Mouse (Mus musculus) myocyte (in vitro differentiated cells): ENCODE measurements around the gene Csnk1e. TPM values are rescaled to one million over a fixed set of nuclear protein-coding genes. Genes with fewer than 3 reads are reported as not detected.

Experiments
- H3K27me3 ChIP-seq: one replicate; pipeline ENCODE4 v1.6.1; 2011; ENCODE audit not compliant: control insufficient read depth, insufficient read depth, insufficient read length
- H3K36me3 ChIP-seq: one replicate; pipeline ENCODE4 v1.6.1; 2011; ENCODE audit not compliant: control insufficient read depth, insufficient read depth
- H3K4me2 ChIP-seq: one replicate; pipeline ENCODE4 v1.6.1; 2011; ENCODE audit warnings: low read depth, control low read depth
- H3K4me3 ChIP-seq: one replicate; pipeline ENCODE4 v1.5.1; 2011; ENCODE audit warnings: mild to moderate bottlenecking, control low read depth, moderate library complexity
- H3K79me2 ChIP-seq: one replicate; pipeline ENCODE4 v1.6.1; 2011; ENCODE audit not compliant: control insufficient read depth, insufficient read depth
- H3ac ChIP-seq: one replicate; pipeline ENCODE4 v1.6.1; 2011; ENCODE audit not compliant: control insufficient read depth, insufficient read length
- CEBPB ChIP-seq: IDR thresholded peaks from 2 replicates; pipeline ENCODE4 v1.6.1; 2011; ENCODE audit warnings: mild to moderate bottlenecking, moderate library complexity; ENCODE audit not compliant: poor library complexity, insufficient read depth, severe bottlenecking
- E2F4 ChIP-seq: IDR thresholded peaks from one replicate; pipeline ENCODE4 v1.6.1; 2011; ENCODE audit warnings: mild to moderate bottlenecking, control low read depth, moderate library complexity; ENCODE audit not compliant: insufficient read depth
- MAX ChIP-seq: IDR thresholded peaks from one replicate; pipeline ENCODE4 v1.6.1; 2011; ENCODE audit warnings: low read depth, mild to moderate bottlenecking, control low read depth
- MYOD1 ChIP-seq, 3 experiments: IDR thresholded peaks; one replicate each; pipeline ENCODE4 v1.6.1; 2011; ENCODE audit warnings: control low read depth in 2 of 3, low read depth in 2 of 3, mild to moderate bottlenecking in 2 of 3, moderate library complexity in 1 of 3; ENCODE audit not compliant: insufficient read length in 2 of 3, control insufficient read depth in 1 of 3
- MYOG ChIP-seq, 3 experiments: IDR thresholded peaks; one replicate each; pipeline ENCODE4 v1.6.1; 2011; ENCODE audit warnings: control low read depth in 2 of 3, low read depth in 2 of 3, mild to moderate bottlenecking in 2 of 3; ENCODE audit not compliant: insufficient read length in 2 of 3, control insufficient read depth in 1 of 3, insufficient read depth in 1 of 3
- POLR2A ChIP-seq: IDR thresholded peaks from one replicate; pipeline ENCODE4 v1.6.1; 2011; ENCODE audit warnings: low read depth, mild to moderate bottlenecking, control low read depth, moderate library complexity; ENCODE audit not compliant: insufficient read length
- POLR2AphosphoS2 ChIP-seq: IDR thresholded peaks from one replicate; pipeline ENCODE4 v1.6.1; 2011; ENCODE audit warnings: low read depth, control low read depth; ENCODE audit not compliant: insufficient read length
- REST ChIP-seq: IDR thresholded peaks from one replicate; pipeline ENCODE4 v1.6.1; 2011; ENCODE audit warnings: mild to moderate bottlenecking, control low read depth, moderate library complexity; ENCODE audit not compliant: insufficient read depth, insufficient read length
- SRF ChIP-seq: IDR thresholded peaks from one replicate; pipeline ENCODE4 v1.6.1; 2011; ENCODE audit warnings: low read depth; ENCODE audit not compliant: control insufficient read depth, insufficient read length
- TCF12 ChIP-seq: IDR thresholded peaks from one replicate; pipeline ENCODE4 v1.6.1; 2011; ENCODE audit warnings: mild to moderate bottlenecking, control low read depth; ENCODE audit not compliant: poor library complexity, insufficient read depth, severe bottlenecking
- TCF3 ChIP-seq: IDR thresholded peaks from one replicate; pipeline ENCODE4 v1.6.1; 2011; ENCODE audit warnings: low read depth, control low read depth; ENCODE audit not compliant: insufficient read length
- USF1 ChIP-seq: IDR thresholded peaks from one replicate; pipeline ENCODE4 v1.6.1; 2011; ENCODE audit warnings: low read depth, mild to moderate bottlenecking, control low read depth, moderate library complexity
- polyA plus RNA-seq: library from polyadenylated mRNA; unstranded; fragments of >200 nt; fragmentation: generic; extraction: Trizol; gene quantifications from one replicate; pipeline ENCODE4 v1.2.1, GENCODE M21; 2012; ENCODE audit warnings: missing spikeins

Csnk1e gene
- polyA plus RNA-seq, 1 experiment: 116 TPM

- no peaks in the 10 kb centered on the region for H3K36me3 ChIP-seq
- no peak for TF ChIP-seq USF1
- no peak for TF ChIP-seq POLR2AphosphoS2
- no peak for TF ChIP-seq MAX
- no peak for TF ChIP-seq SRF
- TF ChIP-seq MYOD1 (IDR thresholded peaks at IDR 0.05; ENCODE audit: control insufficient read depth in 1 of 3, insufficient read length in 2 of 3, low read depth in 2 of 3): no peak
- no peak for TF ChIP-seq CEBPB
- TF ChIP-seq TCF12: no peak
- no peak for TF ChIP-seq POLR2A
- TF ChIP-seq REST: no peak
- TF ChIP-seq MYOG (IDR thresholded peaks at IDR 0.05; ENCODE audit: control insufficient read depth in 1 of 3, insufficient read depth in 1 of 3, insufficient read length in 2 of 3, low read depth in 2 of 3): no peak
- TF ChIP-seq E2F4: no peak
- TF ChIP-seq TCF3: no peak
- peaks cover 23% of the 10 kb centered on the region for H3K27me3 ChIP-seq
- H3K4me3 ChIP-seq: no peak overlapping the region
- no peaks in the 10 kb centered on the region for H3K79me2 ChIP-seq
- H3K4me2 ChIP-seq: no peak overlapping the region
- no peak overlapping the region for H3ac ChIP-seq
Observed at GRCm38 (mm10) chr15:79473042-79473441, 17.7 kb upstream of the Csnk1e start.

DNA sequence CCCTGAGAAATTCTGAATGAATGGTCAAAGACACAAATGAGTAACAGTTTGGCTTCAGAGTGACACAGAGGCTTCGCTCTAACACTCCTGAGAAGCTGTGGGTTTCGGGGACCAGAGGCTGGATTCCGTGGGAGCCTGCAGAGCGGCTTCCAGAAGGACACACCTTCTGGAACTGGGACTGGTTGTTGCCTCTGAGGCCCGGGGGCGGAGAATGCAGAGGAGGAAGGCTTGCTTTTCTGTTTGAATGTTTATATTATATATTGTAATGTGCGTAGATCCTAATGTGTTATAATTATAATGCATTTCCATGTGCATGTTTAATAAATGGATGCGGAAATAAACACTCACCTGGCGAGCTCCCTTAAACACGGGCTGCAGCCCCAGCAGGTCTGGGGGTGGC lies 15.7 kb upstream of the Csnk1e start:
- no peaks in the 10 kb centered on the region for H3K36me3 ChIP-seq
- TF ChIP-seq CEBPB (no peak), USF1 (no peak), TCF12 (no peak), POLR2A (no peak), E2F4 (no peak), MYOD1 (IDR thresholded peaks at IDR 0.05; ENCODE audit: control insufficient read depth in 1 of 3, insufficient read length in 2 of 3, low read depth in 2 of 3) (no peak), SRF (no peak), TCF3 (no peak), POLR2AphosphoS2 (no peak), REST (no peak), MAX (no peak), MYOG (IDR thresholded peaks at IDR 0.05; ENCODE audit: control insufficient read depth in 1 of 3, insufficient read depth in 1 of 3, insufficient read length in 2 of 3, low read depth in 2 of 3) (no peak)
- H3K27me3 ChIP-seq: peaks cover 13% of the 10 kb centered on the region
- no peaks in the 10 kb centered on the region for H3K79me2 ChIP-seq
- no peak overlapping the region for H3K4me2 ChIP-seq
- H3ac ChIP-seq: no peak overlapping the region
- H3K4me3 ChIP-seq: no peak overlapping the region

- H3ac ChIP-seq: no peak overlapping the region
- no peak overlapping the region for H3K4me2 ChIP-seq
- TF ChIP-seq USF1: no peak
- TF ChIP-seq REST: no peak
- TF ChIP-seq TCF3: no peak
- no peak for TF ChIP-seq MYOD1 (IDR thresholded peaks at IDR 0.05; ENCODE audit: control insufficient read depth in 1 of 3, insufficient read length in 2 of 3, low read depth in 2 of 3)
- no peak for TF ChIP-seq MAX
- no peak for TF ChIP-seq POLR2AphosphoS2
- no peak for TF ChIP-seq POLR2A
- H3K36me3 ChIP-seq: no peaks in the 10 kb centered on the region
- no peaks in the 10 kb centered on the region for H3K79me2 ChIP-seq
- peaks cover 11% of the 10 kb centered on the region for H3K27me3 ChIP-seq
- H3K4me3 ChIP-seq: no peak overlapping the region
Observed at GRCm38 (mm10) chr15:79470583-79470982, 15.2 kb upstream of the Csnk1e start.

GRCm38 (mm10) chr15:79469577-79469976 lies 14.2 kb upstream of the Csnk1e start:
- TF ChIP-seq POLR2AphosphoS2 (no peak), MYOD1 (IDR thresholded peaks at IDR 0.05; ENCODE audit: control insufficient read depth in 1 of 3, insufficient read length in 2 of 3, low read depth in 2 of 3) (no peak), TCF3 (no peak), E2F4 (no peak), USF1 (no peak), REST (no peak), MAX (no peak), SRF (no peak), POLR2A (no peak), CEBPB (no peak), MYOG (IDR thresholded peaks at IDR 0.05; ENCODE audit: control insufficient read depth in 1 of 3, insufficient read depth in 1 of 3, insufficient read length in 2 of 3, low read depth in 2 of 3) (no peak), TCF12 (no peak)
- no peak overlapping the region for H3ac ChIP-seq
- no peak overlapping the region for H3K4me2 ChIP-seq
- H3K36me3 ChIP-seq: no peaks in the 10 kb centered on the region
- peaks cover 5% of the 10 kb centered on the region for H3K27me3 ChIP-seq
- H3K79me2 ChIP-seq: no peaks in the 10 kb centered on the region
- no peak overlapping the region for H3K4me3 ChIP-seq

GRCm38 (mm10) chr15:79466601-79467286 lies 11.4 kb upstream of the Csnk1e start:
- Histone ChIP-seq H3ac (no peak overlapping the region), H3K79me2 (no peaks in the 10 kb centered on the region), H3K27me3 (peaks cover 22% of the 10 kb centered on the region), H3K4me3 (no peak overlapping the region), H3K36me3 (no peaks in the 10 kb centered on the region), H3K4me2 (peak overlapping the region; percentile 41)
- TF ChIP-seq MAX: no peak
- no peak for TF ChIP-seq CEBPB
- TF ChIP-seq MYOG (IDR thresholded peaks at IDR 0.05; ENCODE audit: control insufficient read depth in 1 of 3, insufficient read depth in 1 of 3, insufficient read length in 2 of 3, low read depth in 2 of 3): no peak
- no peak for TF ChIP-seq USF1
- no peak for TF ChIP-seq TCF12
